Mouse (Mus musculus) liver, postnatal 0 days (tissue): ENCODE data around the gene Aars2.

Experiments
- CTCF ChIP-seq: sonication (generic); IDR thresholded peaks from 2 replicates; pipeline ENCODE4 v1.5.1; 2016; ENCODE audit warnings: antibody characterized with exemption, low read depth
- EP300 ChIP-seq: IDR thresholded peaks from 2 replicates; pipeline ENCODE4 v1.6.1; 2016; ENCODE audit warnings: antibody characterized with exemption, low read depth, mild to moderate bottlenecking

GRCm38 (mm10) chr17:45569999-45570398 is 63.4 kb downstream of the Aars2 start:
- TF ChIP-seq CTCF (no peak), EP300 (no peak)
